Mouse (Mus musculus): Measurements from ENCODE around the gene Gpr4.

DNA sequence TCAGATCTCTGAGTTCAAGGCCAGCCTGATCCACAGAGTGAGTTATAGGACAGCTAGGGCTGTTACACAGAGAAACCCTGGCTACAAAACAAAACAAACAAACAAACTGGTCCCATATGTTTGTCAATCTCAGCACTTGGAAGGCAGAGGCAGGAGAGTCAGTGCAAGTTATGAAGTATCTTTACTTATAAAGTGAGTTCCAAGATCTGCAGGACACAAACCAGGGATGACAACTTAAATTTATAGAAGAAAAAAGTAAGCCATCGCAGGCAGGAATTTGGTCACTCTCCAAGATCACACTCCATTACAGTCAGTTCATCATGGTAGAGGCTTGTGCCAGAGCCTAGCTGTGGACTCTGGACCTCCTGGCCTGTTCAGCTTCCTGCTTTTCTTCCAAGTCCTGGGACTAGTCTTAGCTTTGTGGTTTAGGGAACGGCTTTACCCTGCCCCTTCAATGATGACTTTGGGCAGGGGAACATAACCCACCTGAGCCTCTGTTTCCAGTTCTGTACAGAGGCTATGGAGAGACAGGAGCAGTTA lies 17.8 kb downstream of the Gpr4 start:
- TF ChIP-seq CTCF (IDR thresholded peaks at IDR 0.05; ENCODE audit: low read depth) (no peak), EP300 (optimal IDR thresholded peaks at IDR 0.05) (no peak)

Data from stomach, postnatal 0 days (tissue).